Mouse (Mus musculus): ENCODE data around the gene 4931406C07Rik. TPM values are rescaled to one million over a fixed set of nuclear protein-coding genes. Genes with fewer than 3 reads are reported as not detected.

Gene 4931406C07Rik
- 1 to 10 TPM in 1 of 2 experiments, under 1 TPM in 1; 0.83 to 4.0 TPM for polyA plus RNA-seq (2017; shearing (Covaris generic))

DNA sequence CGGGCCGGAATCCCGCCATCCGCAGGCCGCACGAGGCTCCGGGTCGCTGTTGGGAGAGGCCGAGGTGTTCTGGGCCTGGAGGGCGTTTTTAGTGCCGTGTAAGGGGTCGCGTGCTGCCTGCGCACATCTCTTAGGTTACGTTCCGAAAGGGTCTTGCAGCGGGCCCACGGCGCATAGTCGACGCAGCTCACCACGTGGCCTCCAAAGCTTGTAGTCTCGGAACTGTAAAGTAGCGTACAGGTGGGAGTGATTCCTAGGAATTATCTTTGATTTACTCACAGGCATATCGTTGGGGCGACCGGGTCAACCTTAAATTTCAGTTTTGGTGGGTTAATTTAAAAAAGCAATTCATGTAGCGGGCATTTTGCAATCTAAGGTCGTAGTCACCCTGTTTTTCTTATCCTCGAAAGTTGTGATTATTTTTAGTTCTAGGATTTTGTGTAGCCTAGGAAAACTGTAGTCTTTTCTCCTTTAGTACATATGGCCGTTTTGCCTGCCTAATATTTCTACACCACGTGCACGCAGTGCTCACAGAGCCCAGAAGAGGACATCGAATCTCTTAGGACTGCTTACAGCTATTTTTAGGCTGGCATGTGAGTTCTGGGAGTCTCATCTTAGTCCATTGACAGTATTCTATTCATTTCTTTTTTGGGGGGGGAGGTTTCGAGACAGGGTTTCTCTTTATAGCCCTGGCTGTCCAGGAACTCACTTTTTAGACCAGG, at the start of gene 4931406C07Rik:
TSS of gene 4931406C07Rik (minus strand) at position 51 of the 722 bp plus-strand sequence.

GRCm38 (mm10) chr9:15305503-15306397, 498 bp downstream of the 4931406C07Rik start, which contains the start of gene Taf1d:
Gene Taf1d (plus strand): TSS chr9:15306214.

DNA sequence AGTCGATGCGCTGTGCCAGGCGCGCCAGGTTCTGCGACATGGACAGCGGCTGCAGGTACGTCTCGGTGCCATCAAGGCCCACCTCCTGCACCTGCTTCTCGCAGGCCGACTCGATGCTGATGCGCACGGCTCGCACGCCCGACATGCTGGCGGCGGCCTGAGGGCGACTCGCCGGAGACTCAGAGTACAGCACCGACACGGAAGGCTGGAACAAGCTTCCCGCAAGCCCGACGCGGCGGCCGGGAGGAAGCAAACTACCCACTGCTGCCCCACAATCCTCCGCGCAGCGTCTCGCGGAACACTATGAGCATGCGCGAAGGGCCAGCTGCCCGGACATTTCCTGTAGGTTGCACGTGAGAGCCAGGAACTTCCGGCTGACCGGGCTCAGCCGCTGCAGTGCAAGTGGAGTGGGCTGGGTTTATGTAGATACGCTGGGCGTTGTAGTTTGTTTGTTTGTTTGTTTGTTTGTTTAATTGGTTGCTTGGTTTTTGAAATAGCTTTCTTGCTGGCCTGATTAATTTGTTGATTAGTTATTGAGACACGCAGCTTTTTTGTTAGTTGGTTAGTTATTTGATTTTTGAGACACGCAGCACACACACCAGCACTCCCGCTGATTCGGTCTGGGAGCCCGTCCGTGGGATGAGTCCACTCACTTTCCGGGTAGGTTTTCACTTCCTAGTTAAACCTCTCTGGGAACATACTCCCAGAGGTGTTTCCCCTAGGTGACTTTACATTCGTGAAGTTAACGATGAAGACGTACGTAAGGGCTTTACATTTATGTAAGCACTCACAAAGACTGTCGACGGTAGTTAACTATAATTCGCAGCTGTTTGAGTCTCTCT, 26.4 kb downstream of the 4931406C07Rik start, which contains the start of gene Med17:
TSS of gene Med17 (minus strand) at position 283 of the 842 bp plus-strand sequence.

DNA sequence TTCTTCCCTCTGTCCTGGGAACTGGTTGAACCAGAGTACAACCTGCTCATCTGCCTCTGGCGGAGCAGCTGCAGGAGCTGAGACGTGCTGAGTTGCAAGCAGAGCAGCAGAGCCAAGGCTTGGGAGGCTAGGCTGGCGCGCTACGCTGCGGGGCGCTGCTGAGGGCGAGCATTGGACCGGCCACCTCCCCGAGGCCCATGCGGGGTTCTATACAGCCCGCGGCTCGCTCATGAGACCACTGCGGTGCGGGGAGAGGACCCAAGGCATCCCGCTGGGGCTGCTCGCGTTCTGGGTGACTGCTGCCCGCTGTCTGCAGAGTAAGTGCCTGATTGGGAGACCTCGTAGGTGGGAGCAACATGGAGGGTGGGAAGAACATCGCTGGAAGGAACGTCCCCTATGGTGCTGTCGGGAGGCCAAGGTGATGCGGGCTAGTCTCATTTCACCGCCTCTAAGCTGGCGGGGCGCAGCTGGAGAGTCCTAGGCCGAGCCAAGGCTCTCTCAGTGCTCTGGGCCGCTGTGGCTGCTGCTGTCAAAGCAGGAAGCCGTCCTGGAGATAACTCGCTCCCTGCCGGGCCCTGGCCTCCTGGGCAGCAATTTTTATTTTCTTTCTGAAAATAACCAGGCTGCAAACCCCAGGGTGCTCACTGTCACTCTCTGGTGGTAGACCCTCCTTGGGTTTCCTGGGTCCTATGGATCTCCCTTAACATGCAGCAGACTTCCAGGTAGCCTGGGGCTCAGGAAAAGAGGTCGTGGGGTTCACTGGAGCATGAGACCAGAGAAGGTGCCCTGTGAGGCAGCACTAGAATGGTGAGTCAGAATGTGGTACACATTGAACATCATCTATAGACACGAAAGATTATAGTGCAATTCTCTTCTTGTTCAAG, 67.0 kb downstream of the 4931406C07Rik start, which contains the start of gene Vstm5:
TSS of gene Vstm5 (plus strand) at position 4 of the 884 bp plus-strand sequence.

Other genes with a start within 250 kb of the 4931406C07Rik start
- gene Hephl1, start 194.3 kb downstream of the 4931406C07Rik start, polyA plus RNA-seq (2017; shearing (Covaris generic)) = not detected
- under 1 TPM in 1 of 2 experiments, not detected in 1; 0.34 TPM for gene Vstm5, start 67.4 kb downstream of the 4931406C07Rik start, polyA plus RNA-seq (2017; shearing (Covaris generic))
- 10 to 100 TPM; 53.2 to 65.5 TPM for gene Med17, start 26.5 kb downstream of the 4931406C07Rik start, polyA plus RNA-seq (2017; shearing (Covaris generic))
- 10 to 100 TPM; 57.2 to 85.0 TPM for gene Taf1d, start 234 bp downstream of the 4931406C07Rik start, polyA plus RNA-seq (2017; shearing (Covaris generic))
- 10 to 100 TPM; 19.4 to 22.9 TPM for gene Cep295, start 51.3 kb upstream of the 4931406C07Rik start, polyA plus RNA-seq (2017; shearing (Covaris generic))
- 10 to 100 TPM; 66.3 to 84.8 TPM for gene Smco4, start 187.0 kb upstream of the 4931406C07Rik start, polyA plus RNA-seq (2017; shearing (Covaris generic))

Measured in activated CD4-positive, CD25-positive, alpha-beta regulatory T cell (primary cell).